Mouse (Mus musculus) right cerebral cortex, postnatal 25 days (tissue): ENCODE results near the gene Mrpl14.
A peak's percentile ranks its signal among the peaks of the same experiment; 100 is the strongest.

Experiments used
- DNase-seq: peaks from one replicate; pipeline ENCODE4 v3.0.0; 2022

The Mrpl14 gene

DNA sequence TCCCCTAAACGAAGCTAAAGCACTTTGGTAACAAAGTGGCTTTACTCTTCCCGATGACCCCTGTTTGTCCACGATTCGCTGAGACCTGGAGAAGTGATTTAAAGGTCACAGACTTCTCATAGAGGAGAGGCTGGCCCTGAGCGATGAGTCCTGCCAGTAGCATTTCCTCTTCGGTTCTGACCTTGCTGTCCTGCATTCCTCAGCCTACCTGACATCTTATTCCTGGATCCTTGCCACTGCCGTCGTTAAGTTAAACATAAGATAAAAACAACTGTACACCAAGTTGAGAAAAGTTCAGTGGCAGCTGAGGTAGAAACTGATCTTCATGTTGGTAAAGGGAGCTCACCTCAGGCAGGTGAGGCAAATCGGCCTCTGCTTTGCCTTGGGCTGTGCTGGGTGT lies 3.0 kb downstream of the Mrpl14 start:
- no peak for DNase-seq

DNA sequence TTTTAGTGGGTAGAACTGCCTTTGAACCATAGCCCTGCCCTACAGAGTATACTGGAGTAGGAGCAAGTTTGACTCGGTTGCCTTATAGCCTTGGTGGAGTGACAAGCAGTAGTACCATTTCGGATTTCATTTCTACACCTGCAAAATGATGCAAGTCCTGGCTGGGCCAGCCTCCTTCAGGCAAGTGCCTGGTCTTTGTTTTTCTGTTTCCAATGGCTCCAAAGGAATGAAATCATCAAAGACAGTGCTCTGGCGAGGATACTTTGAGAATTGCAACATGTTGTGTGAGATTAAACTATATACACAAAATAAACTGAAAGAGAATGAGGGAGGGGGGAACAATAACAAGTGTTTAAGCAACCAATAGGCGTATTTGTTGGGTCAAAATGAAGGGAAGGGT lies 3.9 kb downstream of the Mrpl14 start:
- no peak for DNase-seq

DNA sequence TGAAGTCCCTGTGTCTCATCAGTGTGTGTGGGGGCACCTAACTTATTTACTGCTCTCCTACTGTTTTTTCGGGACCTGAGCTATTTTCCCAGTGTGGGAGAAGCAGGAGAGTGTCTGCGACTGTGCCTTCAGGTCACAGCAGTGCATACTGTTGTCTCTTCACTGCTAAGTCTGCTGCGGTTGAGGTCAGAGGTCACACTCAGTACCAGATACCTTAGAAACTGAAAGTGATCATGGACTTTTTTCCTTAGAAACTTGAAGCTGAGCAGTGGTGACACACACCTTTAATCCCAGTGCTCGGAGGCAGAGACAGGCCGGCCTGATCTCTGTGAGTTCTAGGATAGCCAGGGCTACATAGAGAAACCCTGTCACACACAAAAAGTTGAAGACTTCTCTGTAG lies 6.0 kb downstream of the Mrpl14 start:
- no peak for DNase-seq

DNA sequence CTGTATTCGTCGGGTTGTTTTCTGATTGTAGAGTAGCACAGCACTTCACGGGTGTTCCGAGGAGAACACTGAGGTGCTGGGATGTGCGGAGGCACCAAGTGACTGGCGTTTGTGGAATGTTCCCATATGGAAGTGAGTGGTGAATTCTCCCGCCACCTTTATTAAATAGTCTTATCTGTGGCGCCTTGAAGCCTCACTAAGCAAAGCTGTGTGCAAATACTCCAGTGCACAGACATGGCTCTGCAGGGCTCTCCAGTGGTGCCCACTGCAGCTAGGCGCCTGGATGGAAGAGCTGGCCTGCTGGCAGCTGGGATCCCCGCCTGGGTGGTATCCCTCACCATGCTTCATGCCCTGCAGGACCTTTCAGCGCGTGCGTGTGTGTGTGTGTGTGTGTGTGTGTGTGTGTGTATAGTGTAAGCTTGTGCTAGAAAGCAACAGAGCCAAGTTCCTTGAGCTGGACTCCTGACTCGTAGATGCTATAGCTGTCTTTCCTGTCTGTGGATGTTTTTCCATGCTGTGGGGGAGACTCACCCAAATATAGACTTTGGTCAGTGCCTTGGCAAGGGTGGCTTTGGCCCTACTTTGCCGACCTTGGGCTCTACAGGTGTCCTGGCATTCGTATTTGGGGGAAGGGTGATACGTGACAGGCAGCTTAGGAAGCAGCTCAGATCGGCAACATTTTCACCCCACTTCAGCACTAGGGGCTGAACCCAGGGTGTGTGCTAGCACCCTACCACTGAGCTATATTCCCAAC lies 7.9 kb downstream of the Mrpl14 start:
- no peak for DNase-seq

DNA sequence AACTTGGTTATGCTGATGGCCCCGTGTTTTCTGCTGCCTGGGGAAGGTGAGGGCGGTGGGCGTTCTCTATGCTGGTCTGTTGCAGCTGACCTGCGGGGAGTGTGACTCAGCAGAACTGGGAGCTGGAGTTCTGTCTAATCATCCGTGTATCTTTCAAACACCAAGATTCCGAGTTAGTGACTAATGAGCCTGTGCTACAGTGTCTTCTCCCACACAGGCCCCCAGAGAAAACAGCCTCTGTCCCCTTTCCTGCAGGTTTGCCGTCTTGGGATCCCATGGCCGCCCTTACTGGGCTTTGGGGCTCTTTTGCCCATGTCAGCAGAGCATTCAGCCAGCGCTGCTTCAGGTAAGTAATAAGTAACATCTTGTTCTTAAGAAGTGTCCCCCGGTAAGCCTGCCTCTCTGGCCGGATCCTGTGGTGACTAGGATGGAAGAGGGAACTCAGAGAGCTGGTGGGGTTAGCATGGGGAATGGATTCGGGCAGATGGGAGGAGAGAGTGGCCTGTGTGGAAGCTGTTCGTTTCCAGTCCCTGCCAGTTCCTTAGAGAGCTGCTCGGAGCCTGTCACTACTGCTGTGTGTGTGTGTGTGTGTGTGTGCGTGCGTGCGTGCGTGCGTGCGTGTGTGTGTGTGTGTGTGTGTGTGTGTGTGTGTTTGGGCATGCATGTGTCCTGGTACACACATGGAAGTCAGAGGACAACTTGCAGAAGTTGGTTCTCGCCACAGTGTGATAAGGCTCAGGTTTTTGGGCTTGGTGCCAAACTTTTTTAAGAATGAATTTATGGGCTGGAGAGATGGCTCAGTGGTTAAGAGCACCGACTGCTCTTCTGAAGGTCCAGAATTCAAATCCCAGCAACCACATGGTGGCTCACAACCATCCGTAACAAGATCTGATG lies 9.4 kb downstream of the Mrpl14 start:
- DNase-seq = no peak

DNA sequence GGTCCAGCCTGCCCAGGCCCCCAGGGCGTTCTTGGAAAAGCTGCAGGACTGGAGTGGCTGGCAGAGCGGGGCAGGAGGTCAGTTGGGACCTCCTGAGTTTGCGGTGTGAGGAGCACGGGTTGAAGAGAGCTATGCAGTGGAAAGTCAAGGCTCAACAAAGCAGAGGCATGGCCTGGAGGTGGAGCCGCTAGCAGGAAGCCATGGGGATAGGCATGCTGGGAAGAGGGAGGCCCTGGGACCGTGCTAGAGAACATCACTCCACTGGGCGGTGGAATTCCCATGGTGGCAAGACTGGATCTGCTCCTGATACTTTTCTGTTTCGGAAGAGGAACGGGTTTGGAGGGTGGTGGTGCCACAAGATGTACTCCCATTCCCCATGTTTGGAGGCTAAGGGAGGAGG lies 10.9 kb downstream of the Mrpl14 start:
- DNase-seq = no peak

DNA sequence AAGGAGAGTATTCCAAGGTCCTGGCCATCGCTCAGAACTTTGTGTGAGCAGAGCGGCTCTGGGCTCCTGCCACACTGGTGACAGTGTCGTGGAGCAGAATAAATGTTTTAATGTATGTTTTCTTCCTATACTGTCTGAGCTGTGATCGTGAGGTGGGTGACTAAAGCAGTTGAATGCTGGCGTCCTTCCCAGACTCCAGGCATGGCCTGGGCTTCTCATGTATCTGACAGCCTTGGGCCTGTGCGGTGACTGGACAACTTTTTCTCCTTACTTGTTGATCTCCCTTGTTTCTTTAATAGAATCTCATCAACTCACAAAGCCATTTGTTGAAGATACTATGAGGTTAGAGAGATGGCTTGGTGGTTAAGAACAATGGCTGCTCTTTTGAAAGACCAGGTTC lies 12.2 kb downstream of the Mrpl14 start:
- DNase-seq = no peak

DNA sequence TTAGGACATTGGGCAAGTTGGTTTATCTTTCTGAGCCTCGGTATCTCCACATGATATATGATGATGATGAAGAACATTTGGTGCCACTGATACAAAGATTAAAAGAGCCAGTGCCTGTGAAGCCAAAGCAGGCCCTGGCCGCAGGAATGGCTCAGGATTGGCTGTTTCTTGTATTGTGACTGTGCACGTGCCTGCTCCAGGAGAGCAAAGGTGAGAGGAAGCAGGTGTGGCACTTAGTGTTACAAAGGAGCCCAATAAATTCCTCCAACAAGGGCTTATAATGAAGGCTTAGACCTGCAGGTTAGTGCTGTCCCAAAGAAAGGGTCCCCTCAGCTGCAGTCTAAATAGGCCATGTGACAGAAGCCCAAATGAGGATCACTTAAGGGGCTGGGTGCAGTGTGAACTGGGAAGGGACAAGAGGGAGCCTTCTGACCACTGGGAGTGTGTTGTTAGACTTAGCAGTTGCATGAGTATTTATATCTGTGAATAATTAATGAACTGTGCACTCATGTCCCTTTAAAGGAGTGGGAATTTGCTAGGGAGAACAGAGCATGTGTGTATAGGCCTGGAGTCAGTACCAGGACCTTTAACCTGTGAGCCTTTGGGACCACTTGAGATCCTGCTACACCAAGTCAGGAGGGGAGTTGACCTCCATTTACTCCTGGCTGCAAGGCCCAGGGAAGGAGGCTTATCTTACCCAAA lies 13.1 kb downstream of the Mrpl14 start:
- no peak for DNase-seq

DNA sequence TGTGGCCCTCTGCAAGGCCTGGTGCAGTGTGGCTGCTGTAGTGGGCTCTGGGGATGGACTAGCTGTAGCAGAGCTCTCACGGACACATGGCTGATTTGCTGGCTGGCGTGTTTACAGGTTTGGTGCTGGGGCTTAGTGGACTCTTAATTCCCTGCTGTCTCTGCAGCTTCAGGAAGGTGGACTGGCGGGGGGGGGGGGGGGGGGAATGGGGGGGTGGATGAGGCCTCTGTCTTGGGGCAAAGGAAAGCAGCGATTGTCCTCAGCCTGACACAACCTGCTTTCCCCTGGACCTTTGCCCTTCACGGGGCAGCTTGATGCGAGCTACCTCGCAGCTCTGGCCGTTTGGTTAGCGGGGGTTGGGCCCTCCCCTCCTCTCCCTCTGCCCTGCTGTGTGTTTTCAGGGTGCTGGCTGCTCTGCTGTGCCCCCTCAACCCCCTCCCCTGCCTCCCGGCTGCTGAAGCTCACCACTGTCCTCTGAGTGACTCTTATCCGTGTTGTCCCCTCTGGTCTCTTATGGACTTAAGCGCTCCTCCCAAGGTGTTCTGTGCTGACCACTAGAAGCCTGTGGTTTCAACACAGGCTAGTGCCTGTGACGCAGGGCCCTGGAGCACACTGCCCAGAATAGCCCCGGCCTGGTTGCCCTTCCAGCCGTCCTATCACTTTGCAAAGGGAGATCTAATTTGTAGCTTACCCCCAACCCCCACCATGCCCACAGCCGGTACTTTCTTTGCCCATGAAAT lies 14.5 kb downstream of the Mrpl14 start:
- DNase-seq = no peak

DNA sequence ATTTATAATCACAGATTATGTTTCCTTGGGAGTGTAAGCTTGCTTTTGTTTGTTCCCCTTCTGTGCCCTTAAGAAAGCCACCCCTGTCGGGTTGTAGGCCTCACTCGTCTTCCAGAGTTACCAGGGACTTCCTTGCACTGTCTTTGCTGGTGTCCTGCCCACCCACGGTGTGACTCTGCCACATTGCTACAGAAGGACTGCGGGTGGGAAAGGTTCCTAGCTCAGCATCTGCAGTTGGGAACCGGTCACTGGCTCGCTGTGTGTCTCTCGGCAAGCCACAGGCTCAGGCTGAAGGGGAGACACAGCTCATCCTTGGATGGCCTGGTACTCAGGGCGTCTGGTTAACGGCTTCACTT lies 15.1 kb downstream of the Mrpl14 start:
- DNase-seq = no peak

DNA sequence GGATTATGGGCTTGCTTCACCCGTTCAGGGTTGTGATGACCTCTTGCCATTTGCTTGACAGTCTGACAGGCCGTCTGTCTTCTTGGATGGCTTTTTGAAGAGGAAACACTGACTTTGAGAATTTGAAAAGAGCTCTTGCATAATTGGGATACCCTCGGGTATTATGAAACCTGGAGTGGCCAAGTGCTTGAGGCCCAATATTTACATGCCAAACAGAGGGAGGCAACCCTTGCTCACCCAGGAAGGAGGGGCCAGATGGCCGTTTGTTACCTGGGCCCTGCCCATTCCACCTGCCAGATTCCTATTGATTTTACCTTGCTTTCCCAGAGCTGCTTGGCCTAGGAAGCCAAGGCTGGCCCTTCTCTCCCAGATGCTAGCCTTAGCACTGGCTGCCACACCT lies 16.1 kb downstream of the Mrpl14 start:
- DNase-seq = no peak

DNA sequence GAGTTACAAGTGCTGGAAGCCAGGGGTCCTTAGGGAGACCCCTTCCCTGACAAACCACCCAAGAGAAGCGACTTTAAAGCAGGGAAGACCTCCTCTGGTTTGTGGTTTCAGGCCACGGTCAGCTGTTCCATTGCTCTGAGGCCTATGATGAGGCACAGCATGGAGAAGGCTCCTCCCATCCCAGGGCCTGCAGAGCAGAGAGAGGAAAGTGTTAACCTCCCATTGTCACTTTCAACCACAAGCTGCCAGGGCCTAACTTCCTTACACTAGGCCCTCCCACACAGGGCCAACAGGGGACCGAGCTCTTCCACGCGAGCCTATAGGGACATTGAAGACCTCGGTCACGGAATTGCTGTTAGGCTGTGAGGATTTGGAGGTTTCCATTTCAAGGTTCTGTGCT lies 17.1 kb downstream of the Mrpl14 start:
- no peak for DNase-seq

DNA sequence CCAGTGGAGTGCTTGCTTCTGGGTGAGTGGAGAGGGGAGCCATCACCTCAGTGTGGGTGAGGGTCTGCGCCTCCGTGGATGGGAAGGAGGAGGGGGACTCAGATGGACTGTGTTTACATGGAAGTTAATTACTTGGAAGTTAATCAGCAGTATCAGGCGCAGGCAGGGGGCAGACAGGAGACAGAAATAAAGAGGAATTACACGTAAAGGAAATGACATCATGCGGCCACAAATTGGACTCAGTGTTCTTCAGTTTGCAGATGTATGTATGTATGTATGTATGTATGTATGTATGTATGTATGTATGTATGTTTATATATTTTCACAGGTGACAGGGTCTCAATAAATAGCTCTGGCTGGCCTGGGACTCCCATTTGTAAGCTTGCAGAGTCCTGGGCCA lies 20.7 kb downstream of the Mrpl14 start:
- no peak for DNase-seq

DNA sequence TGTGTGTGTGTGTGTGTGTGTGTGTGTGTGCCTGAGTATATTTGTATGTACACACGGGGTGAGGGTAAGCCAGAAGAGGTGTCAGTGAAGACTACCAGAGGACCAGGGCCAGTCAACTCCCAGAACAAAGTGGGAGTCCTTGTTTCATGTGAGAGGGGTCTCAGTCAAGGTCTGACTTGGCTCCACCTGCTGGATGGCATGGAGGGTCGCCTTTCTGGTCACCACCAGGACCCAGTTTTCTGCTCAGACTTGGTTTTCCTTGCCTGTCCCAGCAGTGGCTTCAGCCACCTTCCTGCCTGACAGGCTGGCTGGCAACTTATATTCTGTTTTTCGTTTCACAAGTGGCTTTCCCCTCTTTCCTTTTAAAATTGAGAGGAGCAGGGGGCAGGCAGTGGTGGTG lies 21.3 kb downstream of the Mrpl14 start:
- no peak for DNase-seq

DNA sequence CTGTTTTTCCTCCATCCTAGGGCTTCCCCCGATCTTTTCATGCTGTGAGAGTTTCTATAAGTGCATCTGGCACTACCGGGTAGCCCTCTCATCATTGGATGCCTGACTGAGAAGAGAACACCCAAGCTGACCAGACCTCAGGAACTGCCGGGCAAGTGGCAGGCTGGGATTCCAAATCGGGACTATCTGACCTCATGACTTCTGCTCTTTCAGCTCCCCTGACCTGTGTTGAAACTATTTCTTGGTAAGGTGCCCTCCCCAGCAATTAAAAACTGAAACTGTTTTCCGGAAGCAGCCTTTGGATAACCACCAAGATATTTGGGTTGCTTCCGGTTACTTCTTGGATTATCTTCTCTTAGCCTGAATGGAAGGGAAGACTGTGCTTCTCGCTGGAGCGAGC lies 22.1 kb downstream of the Mrpl14 start:
- no peak for DNase-seq

DNA sequence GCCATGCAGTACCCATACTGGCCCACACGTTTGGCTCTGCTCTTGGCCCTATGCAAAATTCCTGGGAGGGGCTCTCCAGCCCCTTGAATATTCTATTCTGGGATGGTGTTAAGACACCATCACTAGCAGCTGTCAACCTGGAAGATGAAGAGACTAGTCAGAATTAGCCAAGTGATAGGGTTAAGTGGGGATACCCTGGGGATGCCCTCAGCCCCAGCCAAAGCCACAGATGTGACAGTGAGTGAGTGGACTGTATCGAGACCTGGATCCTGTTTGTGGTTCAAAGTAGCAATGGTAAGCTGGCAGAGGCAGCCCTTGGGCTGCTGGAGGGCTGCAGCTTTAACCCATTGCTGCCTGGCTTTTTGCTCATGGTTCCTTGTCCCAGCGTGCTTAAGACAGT lies 23.7 kb downstream of the Mrpl14 start:
- no peak for DNase-seq

DNA sequence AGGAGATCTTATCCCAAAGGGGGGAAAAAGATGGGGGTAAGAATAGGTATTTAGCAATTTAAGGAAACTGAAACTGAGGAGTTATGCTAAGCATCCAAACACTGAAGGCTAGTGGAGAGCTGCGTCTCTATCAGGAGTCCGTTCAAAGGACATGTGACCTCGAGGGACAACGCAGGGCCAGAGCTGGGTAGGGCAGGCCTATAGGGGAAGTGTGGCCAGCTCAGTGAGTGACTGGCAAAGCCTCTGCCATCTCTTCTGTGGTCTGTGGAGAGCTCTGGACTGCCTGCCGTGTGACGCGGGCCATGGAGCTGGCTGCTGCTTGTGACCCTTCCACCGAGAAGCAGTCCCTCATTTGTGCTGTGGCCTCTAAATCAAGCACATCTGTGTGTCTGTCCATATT lies 24.3 kb downstream of the Mrpl14 start:
- no peak for DNase-seq

DNA sequence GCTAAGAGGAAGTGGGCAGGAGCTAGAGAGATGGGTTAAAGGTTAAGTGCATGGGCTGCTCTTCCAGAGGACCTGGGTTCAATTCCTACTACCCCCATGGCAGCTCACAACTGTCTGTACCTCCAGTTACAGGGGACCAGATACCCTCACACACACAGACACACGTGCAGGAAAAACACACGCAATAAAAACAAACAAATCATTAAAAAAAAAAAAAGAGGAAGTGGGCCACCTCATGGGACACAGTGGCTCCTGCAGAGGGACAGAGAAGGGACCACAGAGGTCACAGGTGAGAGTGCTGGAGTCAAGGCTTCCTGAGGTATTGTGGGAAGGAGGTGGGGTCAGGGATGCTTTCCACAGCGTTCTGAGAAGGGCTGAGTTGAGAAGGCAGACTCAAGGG lies 25.4 kb downstream of the Mrpl14 start:
- no peak for DNase-seq

DNA sequence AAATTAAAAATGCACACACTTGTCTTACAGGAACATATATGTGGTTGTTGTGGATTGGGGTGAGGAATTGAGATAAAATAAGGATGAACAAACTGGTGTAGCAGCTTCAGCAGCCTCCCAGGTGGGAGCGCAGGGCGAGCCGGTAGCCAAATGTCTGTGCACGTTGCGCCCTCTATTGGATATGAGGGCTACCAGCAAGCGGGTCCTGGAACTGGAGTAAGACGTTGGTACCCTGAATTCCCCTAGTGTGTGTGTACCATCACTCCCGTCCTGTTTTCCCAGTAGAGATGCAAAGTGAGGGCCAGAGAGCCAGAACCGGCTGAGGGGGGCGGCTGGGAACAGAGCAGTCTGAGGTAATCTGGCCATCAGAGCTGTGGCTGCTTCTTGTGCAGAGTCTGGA lies 32.2 kb downstream of the Mrpl14 start:
- DNase-seq = peak; percentile 79

DNA sequence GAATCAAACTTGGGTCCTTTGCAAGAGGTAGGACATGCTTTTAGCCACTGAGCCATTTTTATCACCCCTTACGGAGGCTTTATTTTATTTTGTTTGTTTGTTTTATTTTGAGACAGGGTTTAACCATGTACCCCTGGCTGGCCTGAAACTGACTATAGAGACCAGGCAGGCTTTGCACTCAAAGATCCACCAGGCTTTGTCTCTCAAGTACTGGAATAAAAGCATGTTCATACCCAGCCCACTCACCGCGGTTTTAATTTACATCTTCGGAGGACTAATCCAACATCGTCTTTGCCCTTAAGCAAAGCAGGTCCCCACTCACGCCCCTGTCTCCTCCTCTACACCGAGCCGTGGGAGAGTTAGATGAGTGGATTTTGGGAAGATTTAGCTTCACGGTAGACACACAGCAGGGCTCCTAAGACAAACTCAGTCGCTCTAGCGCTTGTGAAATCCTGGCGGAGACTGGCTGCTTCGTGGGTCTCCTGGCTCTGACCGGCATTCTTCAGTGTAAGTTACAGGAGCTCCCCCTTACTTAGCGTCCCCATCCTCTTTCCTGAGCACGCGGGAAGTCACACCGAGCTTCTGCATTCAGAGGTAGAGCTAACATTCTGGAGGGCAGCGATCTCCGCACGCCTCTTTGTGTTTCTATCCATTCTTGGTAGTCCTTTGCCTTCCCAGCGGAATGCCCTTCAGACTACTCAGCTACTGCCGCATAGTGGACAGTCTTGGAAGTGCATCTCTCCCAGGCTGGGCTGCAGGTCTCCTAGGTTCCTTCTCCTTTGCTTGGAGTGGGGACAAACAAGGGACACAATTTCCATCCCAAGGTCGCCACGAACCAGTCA lies 37.8 kb downstream of the Mrpl14 start:
- DNase-seq = peak; percentile 82

DNA sequence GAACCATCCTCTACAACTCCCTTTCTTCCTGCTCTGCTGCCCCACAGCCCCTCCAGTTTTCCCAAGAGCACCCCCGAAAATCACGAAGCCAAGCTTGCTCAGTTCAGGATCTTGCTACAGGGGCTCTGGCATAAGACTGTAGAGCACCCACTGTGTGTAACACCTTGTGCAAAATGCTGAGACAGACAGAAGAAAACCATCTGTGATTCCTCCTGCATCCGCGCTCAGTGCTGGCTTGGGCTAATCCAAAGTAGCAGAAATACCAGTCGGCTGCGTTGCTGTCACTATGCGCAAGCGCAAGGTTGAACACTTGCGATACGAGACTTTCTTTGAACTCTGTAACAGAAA lies 38.4 kb downstream of the Mrpl14 start:
- DNase-seq = no peak

DNA sequence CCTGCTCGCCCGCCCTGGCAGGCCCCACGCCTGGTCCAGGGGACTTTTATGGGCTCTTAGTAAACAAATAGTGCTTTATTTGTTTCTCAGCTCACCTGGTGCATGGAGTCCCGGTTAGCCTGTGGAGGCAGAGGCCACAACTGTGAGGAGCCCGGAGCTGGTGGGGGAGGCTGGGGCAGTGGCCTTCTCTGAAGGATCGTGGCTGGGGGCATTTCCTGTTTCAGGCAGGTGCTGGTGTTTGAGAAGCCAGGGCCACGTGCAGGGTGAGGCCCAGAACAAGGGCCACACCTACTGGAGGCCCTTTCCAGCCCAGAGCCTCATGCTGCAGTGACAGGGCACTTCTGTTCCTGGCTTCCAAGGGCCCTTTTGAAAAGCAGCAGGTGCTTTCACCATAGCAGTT lies 40.1 kb downstream of the Mrpl14 start:
- no peak for DNase-seq
